Mouse (Mus musculus) forebrain, embryonic 11.5 days (tissue): ENCODE data around the gene Thoc6. TPM values are rescaled to one million over a fixed set of nuclear protein-coding genes. Genes with fewer than 3 reads are reported as not detected.

Source experiments
- ATAC-seq: fragments of 200-750 bp; cut with Nextera tagmentation; replicated peaks from 2 replicates; pipeline ENCODE4 v1.8.0; 2017; ENCODE audit warnings: moderate TSS enrichment; ENCODE audit not compliant: low FRiP score
- DNase-seq: peaks from one replicate; pipeline ENCODE4 v3.0.0-alpha.2; 2017; ENCODE audit warnings: low spot score
- H3K27ac ChIP-seq: fragments of 300-500 bp; sonication (generic); 2 replicates; pipeline ENCODE4 v1.5.1; 2014; ENCODE audit warnings: low read depth, low read length
- H3K27me3 ChIP-seq: fragments of 300-500 bp; sonication (generic); 2 replicates; pipeline ENCODE4 v1.6.1; 2014; ENCODE audit warnings: mild to moderate bottlenecking, low read length, mixed read lengths; ENCODE audit not compliant: control insufficient read depth, insufficient read depth
- H3K36me3 ChIP-seq: fragments of 300-500 bp; sonication (generic); 2 replicates; pipeline ENCODE4 v1.6.1; 2014; ENCODE audit warnings: mild to moderate bottlenecking, low read length, moderate library complexity, mixed read lengths; ENCODE audit not compliant: control insufficient read depth, insufficient read depth
- H3K4me1 ChIP-seq: fragments of 300-500 bp; sonication (generic); replicated peaks from 2 replicates; pipeline ENCODE4 v1.6.1; 2014; ENCODE audit warnings: low read length, mixed read lengths; ENCODE audit not compliant: control insufficient read depth, insufficient read depth
- H3K4me2 ChIP-seq: fragments of 300-500 bp; sonication (generic); 2 replicates; pipeline ENCODE4 v1.6.1; 2014; ENCODE audit warnings: low read depth, mild to moderate bottlenecking, low read length, moderate library complexity, mixed read lengths; ENCODE audit not compliant: severe bottlenecking
- H3K4me3 ChIP-seq: fragments of 300-500 bp; sonication (generic); 2 replicates; pipeline ENCODE4 v1.5.1; 2014; ENCODE audit warnings: low read depth, low read length
- H3K9ac ChIP-seq: fragments of 300-500 bp; sonication (generic); 2 replicates; pipeline ENCODE4 v1.6.1; 2014; ENCODE audit warnings: low read length
- H3K9me3 ChIP-seq: fragments of 300-500 bp; sonication (generic); 2 replicates; pipeline ENCODE4 v1.6.1; 2016; ENCODE audit warnings: low read length, mixed read lengths; ENCODE audit not compliant: control insufficient read depth
- WGBS: fragments of 180-500 bp; shearing (Covaris S2); extraction: QIAGEN DNeasy Blood & Tissue Kit; methylation state at CpG from one replicate; pipeline ENCODE4 v1.1.7; 2014; 5-methylcytosine and 5-hydroxymethylcytosine counted together
- polyA plus RNA-seq: library from polyadenylated mRNA; unstranded; fragments of >200 nt; fragmentation: Nextera tagmentation; extraction: Ambion mirVana; gene quantifications from 2 replicates; pipeline ENCODE4 v1.2.1, GENCODE M21; 2014

Thoc6 gene
- 54.0 and 56.6 TPM in 2 replicates for polyA plus RNA-seq

- WGBS: under 1% methylated on average over 45 of the region's 45 CpGs
- ATAC-seq (peak; percentile 92), DNase-seq (peak; percentile 94)
- Histone ChIP-seq H3K27ac (0 out of 2 replicates have a peak within 1 kb of the TSS, but pooled peaks have one; percentile 3), H3K4me3 (peak within 1 kb of the TSS; percentile 44), H3K9ac (peak within 1 kb of the TSS; percentile 56), H3K9me3 (no peaks in the 10 kb centered on the region), H3K4me2 (peak within 1 kb of the TSS; percentile 78), H3K4me1 (peaks cover 9% of the 10 kb centered on the region; the same call in 1 of the 2 replicates), H3K36me3 (no peaks in the 10 kb centered on the region), H3K27me3 (peaks cover 10% of the 10 kb centered on the region)
Observed at GRCm38 (mm10) chr17:23673424-23674073, at the start of gene Thoc6, which contains the start of gene Hcfc1r1. Gene Thoc6 (minus strand): TSS chr17:23673882. Gene Hcfc1r1 (plus strand): TSS chr17:23673596.

DNA sequence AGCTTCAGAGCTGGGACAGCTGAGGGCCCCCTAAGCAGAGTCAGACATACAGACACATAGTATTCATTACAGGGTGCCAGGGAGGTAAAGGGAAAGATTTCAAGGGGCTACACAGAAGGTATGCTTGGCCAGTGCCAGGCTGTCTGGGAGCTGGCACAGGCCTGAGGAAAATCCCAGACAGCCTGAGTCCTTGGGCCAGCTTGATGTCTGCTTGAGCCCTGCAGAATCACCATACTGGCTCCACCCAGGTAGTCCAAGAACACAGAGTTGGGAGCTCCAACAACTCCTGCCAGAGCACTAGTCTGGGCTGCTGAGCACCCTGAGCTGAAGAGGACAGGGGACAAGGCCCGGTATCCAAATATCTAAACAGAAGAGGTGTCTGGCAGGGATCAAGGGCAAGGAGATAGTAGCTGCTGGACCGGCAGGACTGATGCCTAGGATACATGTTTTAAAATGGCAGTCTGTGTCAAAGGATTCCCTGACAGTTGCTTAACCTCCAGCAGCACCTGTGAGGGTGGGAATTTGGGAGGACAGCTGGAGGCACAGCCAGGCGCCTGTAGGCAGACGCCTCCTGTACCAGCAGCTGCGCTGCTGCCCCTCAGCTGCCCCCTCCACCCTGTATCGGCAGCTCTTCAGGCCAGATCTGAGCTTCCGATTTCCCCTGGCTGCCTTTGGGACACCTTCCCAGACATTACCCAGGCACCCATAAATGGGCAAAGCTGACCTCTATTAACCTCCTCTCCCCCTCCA, 48.9 kb upstream of the Thoc6 start, which contains the start of gene 1520401A03Rik:
Gene 1520401A03Rik, minus strand, starts transcription at position 408 of the 750 bp plus-strand sequence.
- H3K4me2 ChIP-seq: no peak within 1 kb of the TSS
- ATAC-seq (no peak), DNase-seq (no peak)
- no peaks in the 10 kb centered on the region for H3K36me3 ChIP-seq
- H3K27me3 ChIP-seq: no peaks in the 10 kb centered on the region
- H3K4me1 ChIP-seq: peaks cover 3% of the 10 kb centered on the region; the same call in 1 of the 2 replicates
- no peak within 1 kb of the TSS for H3K27ac ChIP-seq
- H3K9me3 ChIP-seq: no peaks in the 10 kb centered on the region
- 83% methylated on average over 7 of the region's 7 CpGs for WGBS
- H3K9ac ChIP-seq: no peak within 1 kb of the TSS
- no peak within 1 kb of the TSS for H3K4me3 ChIP-seq

- DNase-seq (no peak), ATAC-seq (no peak)
- no peak overlapping the region for H3K4me2 ChIP-seq
- no peaks in the 10 kb centered on the region for H3K9me3 ChIP-seq
- no peak overlapping the region for H3K9ac ChIP-seq
- WGBS: 81% methylated on average over 2 of the region's 2 CpGs
- H3K4me3 ChIP-seq: no peak overlapping the region
- H3K36me3 ChIP-seq: no peaks in the 10 kb centered on the region
- no peak overlapping the region for H3K27ac ChIP-seq
- H3K4me1 ChIP-seq: no peaks in the 10 kb centered on the region; the same call in 1 of the 2 replicates
- no peaks in the 10 kb centered on the region for H3K27me3 ChIP-seq
Observed at GRCm38 (mm10) chr17:23721886-23722285, 48.2 kb upstream of the Thoc6 start.

- H3K4me1 ChIP-seq: no peaks in the 10 kb centered on the region
- no peaks in the 10 kb centered on the region for H3K36me3 ChIP-seq
- H3K9ac ChIP-seq: no peak overlapping the region
- no peaks in the 10 kb centered on the region for H3K27me3 ChIP-seq
- H3K27ac ChIP-seq: no peak overlapping the region
- no peaks in the 10 kb centered on the region for H3K9me3 ChIP-seq
- no peak for DNase-seq
- WGBS: 8% methylated on average over 1 of the region's 1 CpGs
- no peak overlapping the region for H3K4me3 ChIP-seq
- ATAC-seq: no peak
- H3K4me2 ChIP-seq: no peak overlapping the region
Observed at GRCm38 (mm10) chr17:23719455-23719854, 45.8 kb upstream of the Thoc6 start.

DNA sequence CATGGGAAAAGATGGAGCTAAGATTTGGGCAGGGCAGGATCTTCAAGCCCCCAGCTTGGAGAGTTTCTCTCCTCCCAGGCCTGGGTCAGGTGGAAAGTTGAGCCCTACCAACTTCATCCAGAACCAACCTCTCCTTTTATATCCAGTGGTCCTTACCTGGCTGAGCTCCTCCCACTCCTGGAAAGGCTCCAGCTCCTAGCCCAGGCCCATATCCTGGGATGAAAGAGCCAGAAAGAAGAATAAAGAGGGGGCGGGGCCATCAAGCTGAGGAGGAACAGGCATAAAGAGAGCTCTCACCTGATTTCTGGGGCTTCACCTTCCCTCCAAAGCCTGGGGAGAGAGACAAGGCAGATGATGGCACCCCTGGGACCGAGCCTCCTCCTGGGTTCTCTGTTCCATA, 43.3 kb upstream of the Thoc6 start:
- no peaks in the 10 kb centered on the region for H3K36me3 ChIP-seq
- DNase-seq (no peak), ATAC-seq (no peak)
- no peaks in the 10 kb centered on the region for H3K9me3 ChIP-seq
- H3K4me3 ChIP-seq: no peak overlapping the region
- no peaks in the 10 kb centered on the region for H3K4me1 ChIP-seq
- no peak overlapping the region for H3K4me2 ChIP-seq
- no peak overlapping the region for H3K27ac ChIP-seq
- no peaks in the 10 kb centered on the region for H3K27me3 ChIP-seq
- H3K9ac ChIP-seq: no peak overlapping the region
- WGBS: 63% methylated on average over 2 of the region's 2 CpGs

DNA sequence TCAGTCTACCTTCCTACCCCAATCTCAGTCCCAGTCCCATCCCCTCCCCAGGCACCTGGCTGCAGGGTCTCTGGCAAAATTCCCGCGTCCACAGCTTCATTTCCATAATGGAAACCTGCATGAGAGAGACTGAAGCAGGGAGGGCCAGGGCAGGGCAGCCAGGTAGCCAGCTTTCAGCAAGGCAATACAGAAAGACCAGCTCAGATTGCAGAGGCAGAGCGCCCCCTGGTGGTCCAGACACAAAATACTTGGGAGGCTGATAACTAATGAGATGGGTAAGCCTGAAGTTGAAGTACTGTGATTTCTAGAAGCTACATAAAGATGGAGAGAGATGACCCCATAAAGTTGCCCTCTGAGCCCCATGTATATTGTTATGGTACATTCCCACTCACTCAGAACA, 32.5 kb upstream of the Thoc6 start:
- H3K4me3 ChIP-seq: no peak overlapping the region
- WGBS: 2% methylated on average over 3 of the region's 3 CpGs
- no peaks in the 10 kb centered on the region for H3K9me3 ChIP-seq
- H3K9ac ChIP-seq: no peak overlapping the region
- H3K27me3 ChIP-seq: no peaks in the 10 kb centered on the region; the same call in 1 of the 2 replicates
- peak; percentile 67 for ATAC-seq
- no peaks in the 10 kb centered on the region for H3K36me3 ChIP-seq
- H3K27ac ChIP-seq: no peak overlapping the region
- H3K4me2 ChIP-seq: no peak overlapping the region
- no peaks in the 10 kb centered on the region for H3K4me1 ChIP-seq
- DNase-seq: peak; percentile 89

GRCm38 (mm10) chr17:23705525-23706104, 31.9 kb upstream of the Thoc6 start:
- ATAC-seq (peak; percentile 51), DNase-seq (no peak)
- no peak overlapping the region for H3K4me2 ChIP-seq
- no peaks in the 10 kb centered on the region for H3K36me3 ChIP-seq
- H3K4me3 ChIP-seq: no peak overlapping the region
- no peak overlapping the region for H3K9ac ChIP-seq
- no peaks in the 10 kb centered on the region for H3K9me3 ChIP-seq
- peaks cover 5% of the 10 kb centered on the region for H3K27me3 ChIP-seq
- WGBS: 74% methylated on average over 7 of the region's 7 CpGs
- H3K27ac ChIP-seq: no peak overlapping the region
- no peaks in the 10 kb centered on the region for H3K4me1 ChIP-seq

DNA sequence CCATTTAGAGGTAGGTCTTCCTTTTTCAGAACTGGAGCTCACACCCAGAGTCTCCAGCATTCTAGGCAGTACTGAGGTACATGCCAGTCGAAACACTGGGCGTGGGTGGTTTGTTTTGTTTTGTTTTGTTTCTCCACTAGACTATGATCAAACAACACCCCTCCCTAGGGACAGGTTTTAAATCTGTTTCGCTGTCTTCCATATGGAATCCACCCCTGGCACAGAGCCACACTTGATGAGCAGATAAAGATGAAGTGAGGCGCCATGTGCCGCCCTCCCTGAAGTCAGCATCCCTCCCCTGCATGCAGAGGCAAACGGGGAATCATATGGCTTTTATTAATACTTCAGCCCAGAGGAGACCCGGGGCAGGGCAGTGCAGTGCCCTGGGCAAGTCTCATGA, 31.1 kb upstream of the Thoc6 start:
- 64% methylated on average over 7 of the region's 7 CpGs for WGBS
- ATAC-seq: no peak

More for the DNA sequence above, 31.1 kb upstream of the Thoc6 start:
- Histone ChIP-seq H3K27ac (no peak overlapping the region), H3K4me2 (no peak overlapping the region), H3K36me3 (no peaks in the 10 kb centered on the region), H3K9me3 (no peaks in the 10 kb centered on the region), H3K9ac (no peak overlapping the region), H3K27me3 (peaks cover 12% of the 10 kb centered on the region), H3K4me3 (no peak overlapping the region), H3K4me1 (no peaks in the 10 kb centered on the region)
- DNase-seq: no peak
